Mouse (Mus musculus): ENCODE results near the gene Tmc3. TPM values are rescaled to one million over a fixed set of nuclear protein-coding genes. Genes with fewer than 3 reads are reported as not detected.

Gene Tmc3
- total RNA-seq, 2 experiments from 2014 or later: 0.11 to 0.13 TPM

- no peak for DNase-seq (ENCODE audit: low spot score)
- intact Hi-C loops (cut with DNase I): no loop called here
Observed at GRCm38 (mm10) chr7:83661763-83662162, 77.0 kb downstream of the Tmc3 start.

DNA sequence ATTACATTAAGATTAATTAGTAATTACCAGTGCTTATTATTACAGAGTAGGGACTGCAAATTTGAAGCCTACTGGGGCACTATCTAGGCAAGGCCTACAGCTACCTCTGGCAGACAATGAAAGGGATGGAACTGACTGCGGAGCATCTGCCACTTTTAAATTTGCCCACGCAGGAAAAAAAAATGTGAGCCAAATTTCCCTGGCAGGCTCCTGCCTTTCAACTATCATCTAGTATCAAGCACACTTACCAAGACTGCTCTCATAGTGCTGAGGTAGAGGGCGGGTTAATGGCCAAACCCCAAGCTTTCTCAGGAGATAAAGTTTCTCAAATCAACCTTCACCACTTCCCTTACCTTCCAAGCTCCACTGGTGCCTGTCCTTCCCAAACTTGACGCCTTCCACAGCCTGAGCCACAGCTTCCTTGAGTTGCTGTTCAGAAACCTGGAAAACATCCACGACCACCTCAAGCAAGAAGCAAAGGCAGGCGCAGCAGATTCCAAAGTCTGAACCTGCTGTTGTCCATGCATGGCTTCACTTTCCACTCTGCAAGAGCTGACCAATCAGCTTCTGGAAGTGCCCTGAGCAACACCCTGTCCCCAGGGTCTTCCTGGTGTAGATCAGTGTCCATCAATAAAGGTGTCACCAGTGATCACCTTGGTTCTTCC, 78.1 kb downstream of the Tmc3 start:
- intact Hi-C loops (cut with DNase I): no loop called here
- no peak for DNase-seq (ENCODE audit: low spot score)

GRCm38 (mm10) chr7:83666087-83666595, 81.4 kb downstream of the Tmc3 start:
- intact Hi-C loops (cut with DNase I): loop anchor here (5.0 kb wide), 1 partner anchor 221 kb away; no protein-coding TSS in a partner anchor
- DNase-seq (ENCODE audit: low spot score): no peak

- no peak for DNase-seq (ENCODE audit: low spot score)
- intact Hi-C loops (cut with DNase I): loop anchor here (1.0 to 5.0 kb wide), 3 partner anchors 106 to 219 kb away; no protein-coding TSS in a partner anchor
Observed at GRCm38 (mm10) chr7:83667936-83668645, 83.4 kb downstream of the Tmc3 start.

DNA sequence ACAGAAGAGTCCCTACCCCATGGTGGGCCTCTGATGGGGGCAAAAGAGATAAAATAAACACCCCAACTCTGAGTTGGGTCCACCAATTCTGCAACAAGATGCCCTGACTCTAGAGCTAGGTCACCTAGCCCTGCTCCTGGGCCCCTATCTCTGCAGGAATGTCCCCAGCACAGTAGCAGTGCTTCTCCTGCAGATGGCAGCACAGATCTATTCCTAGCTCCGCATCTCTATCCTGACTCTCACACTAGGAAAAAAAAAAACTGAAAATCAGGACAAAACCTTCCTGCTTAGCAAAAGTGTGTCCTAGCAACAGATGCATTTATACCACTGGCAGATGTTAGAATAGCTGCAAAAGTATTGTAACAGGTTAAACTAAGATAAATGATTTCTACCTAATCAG, 84.0 kb downstream of the Tmc3 start:
- intact Hi-C loops (cut with DNase I): loop anchor here (1.0 to 5.0 kb wide), 3 partner anchors 106 to 219 kb away; no protein-coding TSS in a partner anchor
- no peak for DNase-seq (ENCODE audit: low spot score)

GRCm38 (mm10) chr7:83671573-83671972, 86.8 kb downstream of the Tmc3 start:
- intact Hi-C loops (cut with DNase I): loop anchor here (10.0 kb wide), 1 partner anchor 957 kb away; no protein-coding TSS in a partner anchor
- DNase-seq (ENCODE audit: low spot score): no peak

Other genes with a start within 250 kb of the Tmc3 start
- 10 to 100 TPM; 11.0 to 11.9 TPM for gene Stard5, start 47.0 kb downstream of the Tmc3 start, total RNA-seq (2021)
- gene Il16, start 160.8 kb downstream of the Tmc3 start, total RNA-seq (2021): 1 to 10 TPM; 8.2 to 8.4 TPM
- not detected for gene Cfap161, start 210.0 kb downstream of the Tmc3 start, total RNA-seq (2021)